Mouse (Mus musculus): ENCODE results near the gene Uox.
A peak's percentile ranks its signal among the peaks of the same experiment; 100 is the strongest.

Uox gene

GRCm38 (mm10) chr3:146586616-146587015 lies 16.4 kb downstream of the Uox start:
- DNase-seq = no peak

- peak; percentile 69 for DNase-seq
Observed at GRCm38 (mm10) chr3:146589523-146589922, 19.3 kb downstream of the Uox start.

GRCm38 (mm10) chr3:146591159-146591558 lies 20.9 kb downstream of the Uox start:
- peak; percentile 34 for DNase-seq

GRCm38 (mm10) chr3:146591601-146592000 lies 21.4 kb downstream of the Uox start:
- DNase-seq = peak; percentile 23

- peak; percentile 87 for DNase-seq
Observed at GRCm38 (mm10) chr3:146595440-146595839, 25.2 kb downstream of the Uox start.

DNA sequence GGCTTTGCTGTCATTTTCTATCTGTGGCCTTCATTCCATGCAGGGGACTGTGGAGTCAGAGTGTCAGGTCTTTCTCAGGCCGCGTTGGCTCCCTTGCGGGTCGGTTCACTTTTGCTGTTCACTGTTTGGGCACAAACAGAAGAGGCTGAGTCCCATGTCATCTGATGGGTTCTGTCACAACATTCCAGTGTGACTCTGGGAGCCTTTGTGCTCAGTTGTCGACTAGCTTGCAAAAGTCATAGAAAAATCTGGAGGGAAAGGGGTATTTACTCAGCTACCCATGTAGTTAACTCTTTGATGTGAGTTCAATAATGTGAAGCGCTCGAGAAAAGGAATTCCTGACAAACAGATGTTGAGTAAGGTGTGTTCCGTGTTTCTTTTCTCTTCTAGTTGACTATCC lies 26.2 kb downstream of the Uox start:
- DNase-seq = peak; percentile 79

DNA sequence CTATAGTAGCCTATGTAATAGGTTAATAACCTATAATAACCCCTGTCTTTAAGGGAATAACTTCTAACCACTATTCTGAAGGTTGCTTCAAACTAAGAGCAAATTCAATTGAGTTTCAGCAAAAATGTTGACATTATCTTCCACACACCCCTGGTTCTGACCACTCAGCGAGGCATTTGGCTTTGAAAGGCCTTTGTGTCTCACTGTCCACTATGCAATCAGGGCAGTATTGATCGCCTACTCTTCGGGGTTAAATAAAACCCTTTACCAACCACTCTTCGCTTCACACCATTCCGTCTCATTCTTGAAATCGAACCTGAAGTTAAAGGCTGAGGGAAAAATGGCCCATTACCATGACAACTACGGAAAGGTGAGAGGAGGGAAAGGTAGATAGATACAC lies 26.6 kb downstream of the Uox start:
- peak; percentile 33 for DNase-seq

DNA sequence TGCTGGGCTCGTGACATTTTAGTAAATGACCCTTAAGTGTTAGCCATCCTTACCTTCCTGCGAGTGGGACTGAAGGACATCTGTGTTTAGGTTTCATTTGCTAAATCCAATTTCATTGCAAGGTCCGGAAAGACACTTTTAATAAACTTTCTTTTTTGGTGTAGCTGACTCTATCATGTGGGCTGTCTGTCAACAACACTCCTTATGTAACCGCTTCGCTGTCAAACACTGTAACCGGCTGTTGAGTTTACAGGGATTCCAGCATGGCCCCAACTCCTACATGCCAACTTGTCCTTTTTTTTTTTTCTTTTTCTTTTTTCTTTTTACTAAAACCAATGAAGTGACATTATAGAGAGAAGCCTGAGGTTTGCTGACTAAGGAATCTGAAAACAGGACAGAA lies 28.2 kb downstream of the Uox start:
- DNase-seq = peak; percentile 25

GRCm38 (mm10) chr3:146599198-146599900 lies 29.1 kb downstream of the Uox start:
- peak; percentile 76 for DNase-seq

DNA sequence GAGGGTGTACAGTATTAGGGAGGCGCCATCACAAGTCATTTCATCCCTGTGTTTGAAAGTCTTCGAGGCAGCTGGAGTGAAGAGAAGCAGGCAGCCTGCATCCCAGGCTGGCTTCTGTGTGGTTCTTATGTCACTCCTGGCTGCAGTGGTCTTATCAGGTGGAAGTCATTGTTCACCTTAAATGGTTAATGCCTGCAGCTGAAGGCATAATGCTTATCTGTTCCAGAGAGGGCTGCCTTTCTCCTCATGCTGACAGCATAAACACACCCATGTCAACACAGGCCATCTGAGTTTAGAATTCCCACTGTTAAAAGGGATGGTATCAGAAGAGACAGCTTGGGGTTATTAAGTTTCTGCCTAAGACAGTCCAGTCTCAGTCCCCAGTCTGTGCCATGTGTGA lies 31.0 kb downstream of the Uox start:
- no peak for DNase-seq

DNA sequence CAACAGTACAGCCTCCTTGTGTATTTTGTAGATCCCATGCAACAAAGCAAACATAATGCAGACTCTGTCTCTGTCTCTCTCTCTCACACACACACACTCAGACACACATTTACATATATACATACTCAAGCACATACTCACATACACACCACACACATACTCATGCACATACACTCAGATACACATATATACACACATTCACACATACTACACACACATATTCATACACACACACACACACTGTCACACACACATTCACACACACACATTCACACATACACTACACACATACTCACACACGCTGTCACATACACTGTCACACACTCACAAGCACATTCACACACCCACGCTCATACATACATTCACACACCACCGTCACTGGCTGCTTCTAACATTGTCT lies 32.3 kb downstream of the Uox start:
- DNase-seq = peak; percentile 55

GRCm38 (mm10) chr3:146604647-146605046 lies 34.4 kb downstream of the Uox start:
- DNase-seq = peak; percentile 70

DNA sequence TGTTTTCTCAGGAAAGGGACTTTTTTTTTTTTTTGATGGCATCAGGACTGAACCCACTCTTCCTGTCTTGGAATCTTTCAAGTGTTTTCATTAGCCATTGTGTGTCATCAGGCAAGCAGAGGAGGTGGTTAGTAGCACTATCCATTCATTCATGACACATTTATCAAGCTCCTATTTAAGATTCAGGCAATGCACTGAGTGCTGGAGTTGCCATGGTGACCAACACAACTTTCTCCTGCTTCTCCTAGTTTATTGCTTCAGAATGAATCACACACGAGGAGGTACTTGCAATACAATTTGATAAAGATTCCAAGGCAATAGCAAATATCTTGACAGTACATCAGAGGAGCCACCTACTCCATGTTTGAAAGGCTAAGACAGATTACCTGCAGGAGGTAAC lies 37.1 kb downstream of the Uox start:
- no peak for DNase-seq

- DNase-seq = peak; percentile 49
Observed at GRCm38 (mm10) chr3:146610322-146610721, 40.1 kb downstream of the Uox start.

DNA sequence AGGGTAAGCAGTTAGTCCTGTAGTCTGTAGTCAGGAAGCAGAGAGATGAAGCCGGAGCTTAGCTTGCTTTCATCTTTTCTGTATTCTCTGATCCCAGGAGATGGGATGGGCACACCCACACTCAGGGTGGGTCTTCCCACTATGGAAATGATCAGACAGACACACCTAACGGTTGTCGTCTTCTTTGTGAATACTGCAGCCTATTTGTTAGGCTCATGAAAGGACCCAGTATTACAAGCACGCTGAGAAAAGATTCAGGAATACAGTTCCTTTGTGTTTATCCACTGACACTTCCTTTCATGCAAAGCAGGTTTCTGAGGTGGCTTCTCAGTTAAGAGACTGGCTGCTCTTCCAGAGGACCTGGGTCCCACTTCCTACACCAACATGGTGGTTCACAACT lies 41.0 kb downstream of the Uox start:
- DNase-seq = peak; percentile 40

- peak; percentile 92 for DNase-seq
Observed at GRCm38 (mm10) chr3:146611821-146612220, 41.6 kb downstream of the Uox start.

DNA sequence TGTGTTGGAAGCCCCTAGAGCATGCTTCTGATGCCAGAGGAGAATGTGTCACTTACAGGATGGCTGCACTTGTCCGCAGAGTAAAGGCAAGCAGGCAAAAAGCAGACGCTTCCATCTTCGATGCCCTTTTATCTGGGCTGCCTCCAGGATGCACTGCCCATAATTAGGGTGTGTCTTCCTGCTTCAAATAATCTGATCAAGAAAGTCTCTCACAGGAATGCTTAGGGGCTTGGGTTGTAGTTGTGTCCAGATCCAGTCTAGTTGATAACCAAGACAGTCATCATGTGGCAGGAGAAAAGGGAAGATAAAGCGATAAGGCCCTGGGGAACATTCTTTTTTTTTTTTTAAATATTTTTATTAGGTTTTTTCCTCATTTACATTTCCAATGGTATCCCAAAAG lies 45.3 kb downstream of the Uox start, which contains the start of gene Dnase2b:
Gene Dnase2b (minus strand): TSS at position 101 of the 400 bp plus-strand sequence.
- DNase-seq = no peak

DNA sequence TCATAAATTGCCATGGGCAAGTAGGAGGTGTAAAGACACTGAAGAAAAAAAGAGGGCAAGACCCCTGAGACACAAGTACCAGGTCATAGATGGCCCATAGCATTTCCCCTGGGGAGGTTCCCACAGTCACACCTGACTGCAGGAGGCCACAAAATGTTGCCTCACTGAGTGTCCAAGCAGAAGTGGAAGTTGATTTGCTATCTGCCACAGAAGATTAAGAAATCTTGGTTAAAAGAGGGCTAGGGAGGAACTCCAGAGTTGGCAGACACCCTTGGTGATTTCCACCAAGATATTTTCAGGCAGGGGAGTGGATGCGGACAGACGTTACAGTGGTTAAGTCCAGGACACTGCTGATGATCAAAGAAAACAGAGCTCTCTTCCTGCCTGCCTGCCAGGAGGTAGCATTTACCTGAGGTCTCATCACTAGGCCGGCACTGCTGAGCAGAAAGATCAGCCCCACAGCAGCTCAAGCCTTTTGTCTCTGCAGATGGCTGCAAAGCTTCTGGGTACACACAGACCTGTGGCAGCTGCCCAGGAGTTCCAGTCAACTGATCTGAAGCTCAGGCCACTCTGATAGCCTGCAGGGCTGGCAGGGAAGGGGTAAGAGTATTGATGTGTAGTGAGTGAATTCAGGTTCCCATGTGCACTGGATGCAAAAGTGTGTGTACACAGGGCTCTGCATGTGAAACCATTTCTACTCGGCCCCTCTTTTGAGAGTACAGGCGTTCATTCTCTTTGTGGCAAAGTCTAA lies 46.5 kb downstream of the Uox start:
- peak; percentile 83 for DNase-seq

DNA sequence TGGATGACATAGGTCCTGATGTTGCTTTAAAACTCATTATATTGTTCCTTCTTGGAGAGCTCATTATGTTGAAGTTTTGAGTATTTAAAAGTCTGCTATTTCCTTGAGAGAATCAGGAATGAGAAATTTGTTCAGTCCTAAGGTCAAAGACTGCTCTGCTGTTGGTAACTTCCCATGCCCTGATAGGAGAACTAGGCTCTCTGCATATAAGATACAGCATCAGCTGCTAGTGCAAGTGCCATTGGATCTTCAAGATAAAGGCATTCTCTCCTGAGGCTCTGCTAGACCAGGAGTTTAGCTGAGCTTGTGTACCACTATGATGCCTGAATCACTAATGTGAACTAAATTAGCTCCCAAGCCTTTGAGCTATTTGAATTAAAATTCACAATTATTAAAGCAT lies 47.7 kb downstream of the Uox start:
- DNase-seq = peak; percentile 67

GRCm38 (mm10) chr3:146618357-146618756 lies 48.1 kb downstream of the Uox start:
- DNase-seq = peak; percentile 28

GRCm38 (mm10) chr3:146620101-146620500 lies 49.9 kb downstream of the Uox start:
- peak; percentile 29 for DNase-seq

- peak; percentile 83 for DNase-seq
Observed at GRCm38 (mm10) chr3:146620555-146621249, 50.5 kb downstream of the Uox start.

DNA sequence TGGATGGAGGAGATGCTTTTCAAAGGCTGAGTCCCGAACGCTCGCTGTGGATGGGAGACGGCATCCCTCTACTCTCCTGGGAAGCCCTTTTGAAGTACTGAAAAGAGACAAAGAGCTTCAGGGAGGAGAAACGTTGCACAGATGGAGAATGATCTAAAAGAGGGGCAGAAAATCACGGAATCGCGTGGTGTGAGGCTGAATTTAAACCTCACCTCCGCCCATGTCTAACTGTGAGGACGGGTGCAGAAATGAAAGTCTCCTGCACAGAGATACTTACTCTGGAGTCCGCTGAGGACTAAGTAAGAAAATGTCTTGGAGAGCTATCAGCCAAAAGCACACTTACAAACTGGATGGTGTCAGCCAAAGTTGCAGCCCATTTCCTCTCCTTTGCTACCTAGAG lies 51.7 kb downstream of the Uox start:
- DNase-seq = no peak

DNA sequence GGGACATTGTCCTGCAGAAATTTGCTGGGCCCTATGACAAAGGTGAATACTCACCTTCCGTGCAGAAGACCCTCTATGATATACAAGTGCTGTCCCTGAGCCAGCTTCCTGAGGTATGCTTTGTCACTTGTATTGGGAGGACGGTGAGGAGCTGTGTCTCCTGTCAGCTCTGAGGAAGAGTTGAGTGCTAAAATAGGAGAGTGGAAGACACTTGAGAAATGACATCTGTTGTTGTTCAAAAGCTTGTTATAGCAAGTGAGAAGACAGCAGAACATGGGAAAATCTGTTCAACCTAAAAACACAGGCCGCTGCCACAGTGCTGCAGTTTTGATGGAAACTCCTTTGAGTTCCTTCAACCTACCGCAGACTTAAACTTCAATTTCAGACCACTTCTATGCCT lies 55.5 kb downstream of the Uox start:
- DNase-seq = peak; percentile 64

Data from heart, adult 11 months (tissue).